Mouse (Mus musculus): Measurements from ENCODE around the gene Rpl26. TPM values are rescaled to one million over a fixed set of nuclear protein-coding genes. Genes with fewer than 3 reads are reported as not detected.
A peak's percentile ranks its signal among the peaks of the same experiment; 100 is the strongest.

Gene Rpl26
- 640 and 686 TPM in 2 replicates for polyA plus RNA-seq (2015; fragmentation: Nextera tagmentation; extraction: Ambion mirVana)

GRCm38 (mm10) chr11:68901351-68902046 is at the start of gene Rpl26:
Rpl26 (plus strand) TSS chr11:68901583.
- Histone ChIP-seq H3K36me3 (peaks cover 41% of the 10 kb centered on the region), H3K4me1 (peaks cover 13% of the 10 kb centered on the region), H3K4me3 (peak within 1 kb of the TSS; percentile 78), H3K27me3 (replicated peaks) (peaks cover 10% of the 10 kb centered on the region), H3K4me2 (peak within 1 kb of the TSS; percentile 82), H3K27ac (replicated peaks) (peak within 1 kb of the TSS; percentile 90), H3K9ac (peak within 1 kb of the TSS; percentile 93), H3K9me3 (no peaks in the 10 kb centered on the region)
- peak; percentile 80 for ATAC-seq (ENCODE audit: extremely low read depth, insufficient number of reproducible peaks, low FRiP score, low TSS enrichment)
- WGBS = under 1% methylated on average over 52 of the region's 52 CpGs

GRCm38 (mm10) chr11:68851644-68852485 is 49.5 kb upstream of the Rpl26 start:
- H3K4me3 ChIP-seq = peak overlapping the region; percentile 97
- peak overlapping the region; percentile 100 for H3K27ac ChIP-seq (replicated peaks)
- H3K27me3 ChIP-seq (replicated peaks) = no peaks in the 10 kb centered on the region
- peak overlapping the region; percentile 83 for H3K4me2 ChIP-seq
- 2% methylated on average over 13 of the region's 13 CpGs for WGBS
- H3K4me1 ChIP-seq = peaks cover 46% of the 10 kb centered on the region
- ATAC-seq (ENCODE audit: extremely low read depth, insufficient number of reproducible peaks, low FRiP score, low TSS enrichment) = no peak
- peaks cover 7% of the 10 kb centered on the region; the same call in 1 of the 2 replicates for H3K36me3 ChIP-seq
- peak overlapping the region; percentile 99 for H3K9ac ChIP-seq
- no peaks in the 10 kb centered on the region for H3K9me3 ChIP-seq

GRCm38 (mm10) chr11:68852486-68852901 is 48.9 kb upstream of the Rpl26 start:
- Histone ChIP-seq H3K36me3 (peaks cover 7% of the 10 kb centered on the region; the same call in 1 of the 2 replicates), H3K9me3 (no peaks in the 10 kb centered on the region), H3K27ac (replicated peaks) (peak overlapping the region; percentile 100), H3K4me1 (peaks cover 44% of the 10 kb centered on the region), H3K4me3 (peak overlapping the region; percentile 97), H3K27me3 (replicated peaks) (no peaks in the 10 kb centered on the region), H3K9ac (peak overlapping the region; percentile 99), H3K4me2 (peak overlapping the region; percentile 83)
- WGBS = under 1% methylated on average over 36 of the region's 36 CpGs
- peak; percentile 56 for ATAC-seq (ENCODE audit: extremely low read depth, insufficient number of reproducible peaks, low FRiP score, low TSS enrichment)

- Histone ChIP-seq H3K9ac (peak overlapping the region; percentile 99), H3K9me3 (no peaks in the 10 kb centered on the region), H3K4me2 (peak overlapping the region; percentile 83), H3K27me3 (replicated peaks) (no peaks in the 10 kb centered on the region), H3K4me1 (peaks cover 43% of the 10 kb centered on the region), H3K4me3 (peak overlapping the region; percentile 97), H3K36me3 (peaks cover 7% of the 10 kb centered on the region; the same call in 1 of the 2 replicates), H3K27ac (replicated peaks) (peak overlapping the region; percentile 100)
- WGBS = under 1% methylated on average over 42 of the region's 42 CpGs
- peak; percentile 99 for ATAC-seq (ENCODE audit: extremely low read depth, insufficient number of reproducible peaks, low FRiP score, low TSS enrichment)
Observed at GRCm38 (mm10) chr11:68852932-68853409, 48.4 kb upstream of the Rpl26 start.

GRCm38 (mm10) chr11:68853611-68854401 is 47.6 kb upstream of the Rpl26 start:
- H3K27me3 ChIP-seq (replicated peaks) = no peaks in the 10 kb centered on the region
- peaks cover 38% of the 10 kb centered on the region for H3K4me1 ChIP-seq
- H3K27ac ChIP-seq (replicated peaks) = peak overlapping the region; percentile 93
- peak overlapping the region; percentile 97 for H3K4me3 ChIP-seq
- no peak for ATAC-seq (ENCODE audit: extremely low read depth, insufficient number of reproducible peaks, low FRiP score, low TSS enrichment)
- H3K4me2 ChIP-seq = peak overlapping the region; percentile 83
- peak overlapping the region; percentile 81 for H3K9ac ChIP-seq
- 28% methylated on average over 14 of the region's 14 CpGs for WGBS
- peaks cover 2% of the 10 kb centered on the region; the same call in 1 of the 2 replicates for H3K36me3 ChIP-seq
- H3K9me3 ChIP-seq = no peaks in the 10 kb centered on the region

GRCm38 (mm10) chr11:68854621-68855020 is 46.8 kb upstream of the Rpl26 start:
- Histone ChIP-seq H3K4me2 (0 out of 2 replicates have a peak overlapping the region, but pooled peaks have one; percentile 83), H3K36me3 (no peaks in the 10 kb centered on the region), H3K9ac (no peak overlapping the region)

GRCm38 (mm10) chr11:68857329-68857728 is 44.1 kb upstream of the Rpl26 start:
- Histone ChIP-seq H3K4me3 (no peak overlapping the region), H3K9ac (no peak overlapping the region), H3K4me2 (no peak overlapping the region), H3K27ac (replicated peaks) (no peak overlapping the region), H3K9me3 (no peaks in the 10 kb centered on the region), H3K27me3 (replicated peaks) (no peaks in the 10 kb centered on the region), H3K4me1 (peaks cover 17% of the 10 kb centered on the region), H3K36me3 (no peaks in the 10 kb centered on the region)
- WGBS = 65% methylated on average over 3 of the region's 3 CpGs
- ATAC-seq (ENCODE audit: extremely low read depth, insufficient number of reproducible peaks, low FRiP score, low TSS enrichment) = no peak

More at GRCm38 (mm10) chr11:68854621-68855020, 46.8 kb upstream of the Rpl26 start:
- Histone ChIP-seq H3K4me3 (no peak overlapping the region), H3K9me3 (no peaks in the 10 kb centered on the region), H3K4me1 (peaks cover 38% of the 10 kb centered on the region), H3K27me3 (replicated peaks) (no peaks in the 10 kb centered on the region), H3K27ac (replicated peaks) (peak overlapping the region; percentile 93)
- 81% methylated on average over 3 of the region's 3 CpGs for WGBS
- ATAC-seq (ENCODE audit: extremely low read depth, insufficient number of reproducible peaks, low FRiP score, low TSS enrichment) = no peak

GRCm38 (mm10) chr11:68859943-68860593 is 41.3 kb upstream of the Rpl26 start:
- H3K27me3 ChIP-seq (replicated peaks) = no peaks in the 10 kb centered on the region
- WGBS = 71% methylated on average over 8 of the region's 8 CpGs
- H3K9ac ChIP-seq = no peak overlapping the region
- H3K9me3 ChIP-seq = no peaks in the 10 kb centered on the region
- no peak overlapping the region for H3K4me2 ChIP-seq
- H3K27ac ChIP-seq (replicated peaks) = no peak overlapping the region
- H3K4me3 ChIP-seq = no peak overlapping the region
- no peaks in the 10 kb centered on the region for H3K36me3 ChIP-seq
- H3K4me1 ChIP-seq = peaks cover 21% of the 10 kb centered on the region
- ATAC-seq (ENCODE audit: extremely low read depth, insufficient number of reproducible peaks, low FRiP score, low TSS enrichment) = no peak

- no peak for ATAC-seq (ENCODE audit: extremely low read depth, insufficient number of reproducible peaks, low FRiP score, low TSS enrichment)
- Histone ChIP-seq H3K9me3 (no peaks in the 10 kb centered on the region), H3K27me3 (replicated peaks) (no peaks in the 10 kb centered on the region), H3K27ac (replicated peaks) (no peak overlapping the region), H3K36me3 (no peaks in the 10 kb centered on the region), H3K4me1 (peaks cover 33% of the 10 kb centered on the region), H3K4me2 (no peak overlapping the region), H3K4me3 (no peak overlapping the region), H3K9ac (no peak overlapping the region)
- 82% methylated on average over 2 of the region's 2 CpGs for WGBS
Observed at GRCm38 (mm10) chr11:68862260-68862659, 39.1 kb upstream of the Rpl26 start.

GRCm38 (mm10) chr11:68863631-68864091 is 37.7 kb upstream of the Rpl26 start:
- Histone ChIP-seq H3K9ac (0 out of 2 replicates have a peak overlapping the region, but pooled peaks have one; percentile 33), H3K9me3 (no peaks in the 10 kb centered on the region), H3K4me3 (no peak overlapping the region), H3K36me3 (no peaks in the 10 kb centered on the region), H3K27me3 (replicated peaks) (no peaks in the 10 kb centered on the region), H3K4me2 (no peak overlapping the region), H3K4me1 (peaks cover 33% of the 10 kb centered on the region), H3K27ac (replicated peaks) (no peak overlapping the region)
- no peak for ATAC-seq (ENCODE audit: extremely low read depth, insufficient number of reproducible peaks, low FRiP score, low TSS enrichment)
- 69% methylated on average over 4 of the region's 4 CpGs for WGBS

All from heart, embryonic 13.5 days (tissue).